Mouse (Mus musculus): ENCODE data around the gene Rrp12.

DNA sequence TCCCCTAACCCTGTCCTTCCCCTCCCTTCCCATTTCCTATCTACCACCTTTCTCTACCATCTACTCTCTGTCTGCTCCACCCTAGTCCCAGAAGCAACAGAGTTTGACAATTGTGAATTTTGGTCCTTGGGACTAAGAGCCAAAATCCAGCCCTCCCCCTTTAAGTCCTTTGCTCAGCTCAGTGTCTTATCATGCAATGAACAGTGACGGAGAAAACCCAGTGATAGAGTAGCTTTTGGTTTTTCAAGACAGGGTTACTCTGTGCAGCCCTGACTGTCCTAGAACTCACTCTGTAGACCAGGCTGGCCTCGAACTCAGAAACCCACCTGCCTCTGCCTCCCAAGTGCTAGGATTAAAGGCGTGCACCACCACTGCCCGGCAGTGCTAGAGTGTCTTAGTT, 82.6 kb downstream of the Rrp12 start:
- TF ChIP-seq CTCF (IDR thresholded peaks at IDR 0.05): no peak
- no peak for TF ChIP-seq EP300 (IDR thresholded peaks at IDR 0.05)
